Mouse (Mus musculus): ENCODE results near the gene Tiam1.
A peak's percentile ranks its signal among the peaks of the same experiment; 100 is the strongest.

The Tiam1 gene

GRCm38 (mm10) chr16:90143760-90144516 is at the start of gene Tiam1:
Tiam1 (minus strand) TSS chr16:90143769.
- peak; percentile 99 for DNase-seq

- no peak for DNase-seq
These were observed 47.7 kb upstream of the Tiam1 start for GRCm38 (mm10) chr16:90191289-90191688.

DNA sequence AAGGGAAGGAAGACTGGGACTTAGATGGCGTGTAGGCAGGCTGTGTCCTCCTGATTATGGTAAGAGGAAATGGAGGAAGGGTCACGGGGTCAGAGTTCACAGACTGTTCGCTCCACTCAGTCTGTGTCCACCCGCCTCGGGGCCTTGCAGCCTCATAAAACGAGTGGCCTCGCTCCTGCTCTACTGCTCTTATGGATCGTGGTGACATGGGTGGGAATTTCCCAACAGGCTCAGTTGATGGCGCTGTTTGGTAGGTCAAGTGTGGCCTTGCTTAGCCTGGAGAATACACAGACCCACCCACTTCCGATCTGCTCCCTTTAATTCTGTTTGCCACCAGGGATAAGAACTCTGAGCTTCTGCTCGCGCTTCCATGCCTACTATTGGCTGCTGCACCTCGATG is 43.9 kb upstream of the Tiam1 start:
- no peak for DNase-seq

GRCm38 (mm10) chr16:90185928-90186588 is 42.5 kb upstream of the Tiam1 start:
- DNase-seq: peak; percentile 73

- DNase-seq: no peak
These were observed 40.6 kb upstream of the Tiam1 start for GRCm38 (mm10) chr16:90184135-90184534.

- DNase-seq: peak; percentile 48
These were observed 38.1 kb upstream of the Tiam1 start for GRCm38 (mm10) chr16:90181673-90182072.

- DNase-seq: no peak
These were observed 37.4 kb upstream of the Tiam1 start for GRCm38 (mm10) chr16:90180975-90181374.

- DNase-seq: no peak
These were observed 36.3 kb upstream of the Tiam1 start for GRCm38 (mm10) chr16:90179892-90180291.

DNA sequence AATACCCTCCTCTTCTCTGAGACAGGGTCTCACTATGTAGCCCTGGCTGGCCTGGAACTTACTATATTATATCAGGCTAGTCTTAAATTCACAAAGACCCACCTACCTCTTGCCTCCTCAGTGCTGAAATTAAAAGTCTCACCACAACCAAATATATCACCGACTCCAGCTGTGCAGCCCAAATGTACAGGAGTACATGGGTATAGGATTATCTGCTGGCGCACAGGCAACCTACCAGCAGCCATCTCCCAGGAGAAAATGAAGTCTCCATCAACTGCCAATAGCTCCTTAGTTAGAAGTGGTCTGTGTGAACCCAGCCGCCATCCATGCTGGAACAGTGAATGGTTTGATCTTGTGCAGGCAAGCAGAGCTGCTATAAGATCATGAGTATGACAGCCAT is 34.8 kb upstream of the Tiam1 start:
- DNase-seq: no peak

GRCm38 (mm10) chr16:90177425-90177824 is 33.9 kb upstream of the Tiam1 start:
- no peak for DNase-seq

DNA sequence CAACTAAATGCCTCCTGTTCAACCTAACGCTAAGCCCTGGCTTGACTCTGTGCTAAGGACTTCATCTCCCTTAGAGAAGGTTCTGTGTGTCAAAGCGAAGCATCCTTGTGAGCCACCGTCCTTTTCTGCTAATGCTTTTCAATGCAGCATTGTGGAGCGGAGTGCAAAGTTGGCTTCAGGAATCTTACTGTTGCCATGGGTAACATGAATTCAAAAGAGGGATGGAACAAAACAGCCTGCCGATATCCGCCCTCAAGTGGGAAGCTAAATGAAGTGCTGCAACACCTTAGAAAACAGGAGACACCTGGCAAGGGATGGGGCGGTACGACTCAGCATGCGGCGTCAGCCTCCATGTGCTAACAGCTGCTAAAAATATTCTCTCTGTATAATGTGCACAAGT is 32.9 kb upstream of the Tiam1 start:
- no peak for DNase-seq

GRCm38 (mm10) chr16:90171416-90171815 is 27.8 kb upstream of the Tiam1 start:
- no peak for DNase-seq

DNA sequence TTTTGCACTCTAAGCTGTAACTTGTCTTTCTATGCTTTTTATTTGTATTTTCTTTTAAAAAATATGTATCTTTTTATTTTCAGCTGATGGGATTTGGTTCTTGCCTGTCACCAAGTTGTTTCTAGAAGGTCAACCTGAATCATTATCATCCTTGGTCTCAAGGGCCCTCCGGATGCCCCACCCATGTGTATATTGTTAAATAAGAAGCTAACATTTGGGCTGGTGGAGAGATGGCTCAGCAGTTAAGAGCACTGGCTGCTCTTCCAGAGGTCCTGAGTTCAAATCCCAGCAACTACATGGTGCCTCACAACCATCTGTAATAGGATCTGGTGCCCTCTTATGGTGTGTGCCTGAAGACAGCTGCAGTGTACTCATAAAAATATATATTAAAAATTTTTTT is 27.1 kb upstream of the Tiam1 start:
- no peak for DNase-seq

GRCm38 (mm10) chr16:90169863-90170630 is 26.5 kb upstream of the Tiam1 start:
- no peak for DNase-seq

DNA sequence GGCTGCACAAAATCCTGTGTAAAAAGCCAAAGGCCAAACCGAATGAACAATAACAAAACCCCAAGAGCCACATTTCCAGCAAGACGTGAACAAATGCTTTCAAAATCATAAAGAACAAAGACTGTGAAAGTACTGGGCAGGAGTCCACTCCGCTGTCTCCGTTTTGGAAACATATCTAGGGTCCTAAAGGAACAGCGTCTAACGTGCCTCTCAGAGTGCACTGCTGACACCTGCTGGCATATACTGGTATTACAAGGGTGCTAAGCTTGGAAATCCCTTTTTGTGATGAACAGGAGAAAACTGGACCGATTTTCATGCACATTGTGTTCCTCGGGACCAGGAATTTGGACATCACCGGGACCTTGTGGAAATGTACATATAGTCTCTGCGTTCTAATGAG is 24.1 kb upstream of the Tiam1 start:
- DNase-seq: peak; percentile 76

DNA sequence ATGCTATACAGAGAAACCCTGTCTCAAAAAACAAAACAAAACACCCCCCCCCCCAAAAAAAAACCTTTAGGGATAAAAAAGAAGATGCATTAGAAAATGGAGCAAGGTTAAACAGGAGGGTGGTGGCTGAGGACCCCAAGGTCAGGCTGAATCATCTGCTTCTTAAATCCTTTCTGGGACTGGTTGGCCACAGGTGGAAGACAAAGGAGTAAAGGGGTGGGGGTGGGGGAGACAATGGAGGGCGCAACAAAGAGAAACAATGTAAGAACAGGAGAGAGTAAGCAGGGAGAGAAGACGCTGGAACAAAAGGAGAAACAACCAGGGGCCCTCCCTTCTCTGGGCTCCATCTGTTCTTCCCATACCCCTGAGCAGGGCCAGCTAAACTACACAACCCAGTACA is 21.9 kb upstream of the Tiam1 start:
- DNase-seq: no peak

DNA sequence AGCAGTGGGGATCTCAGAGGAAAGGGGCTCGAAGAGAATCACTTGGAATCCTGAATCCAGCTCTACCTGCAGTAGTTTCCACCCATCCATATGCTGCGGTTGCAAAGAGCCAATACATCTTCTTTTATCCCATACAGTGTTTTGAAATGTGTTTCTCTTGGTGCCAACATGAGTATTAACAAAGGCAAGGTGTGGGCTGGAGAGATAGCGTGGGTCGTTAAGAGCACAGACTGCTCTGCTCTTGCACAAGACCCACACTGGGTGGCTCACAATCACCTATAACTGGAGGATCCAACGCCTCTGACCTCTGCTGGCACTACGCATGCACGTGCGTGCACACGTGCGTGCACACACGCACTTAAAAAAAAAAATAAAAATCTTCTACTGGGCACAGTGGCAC is 21.4 kb upstream of the Tiam1 start:
- DNase-seq: no peak

DNA sequence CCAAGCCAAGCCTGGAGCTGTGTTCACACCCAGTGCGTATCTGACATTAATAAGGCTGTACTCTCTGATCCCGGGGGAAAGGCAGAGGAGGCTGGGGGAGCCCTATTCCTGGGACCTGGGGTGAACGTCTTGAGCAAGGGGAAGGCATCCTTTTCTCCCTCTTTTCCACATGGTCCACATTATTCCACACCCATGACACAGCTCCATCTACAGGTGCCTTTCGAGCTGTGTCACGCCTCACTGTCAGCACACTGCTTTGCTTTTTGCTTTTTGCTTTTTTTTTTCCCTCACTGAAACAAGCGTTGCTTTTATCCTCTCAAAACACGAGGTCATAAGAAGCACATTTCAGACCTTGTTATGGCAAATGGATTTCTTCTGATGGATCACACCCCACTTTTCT is 11.5 kb upstream of the Tiam1 start:
- DNase-seq: no peak

DNA sequence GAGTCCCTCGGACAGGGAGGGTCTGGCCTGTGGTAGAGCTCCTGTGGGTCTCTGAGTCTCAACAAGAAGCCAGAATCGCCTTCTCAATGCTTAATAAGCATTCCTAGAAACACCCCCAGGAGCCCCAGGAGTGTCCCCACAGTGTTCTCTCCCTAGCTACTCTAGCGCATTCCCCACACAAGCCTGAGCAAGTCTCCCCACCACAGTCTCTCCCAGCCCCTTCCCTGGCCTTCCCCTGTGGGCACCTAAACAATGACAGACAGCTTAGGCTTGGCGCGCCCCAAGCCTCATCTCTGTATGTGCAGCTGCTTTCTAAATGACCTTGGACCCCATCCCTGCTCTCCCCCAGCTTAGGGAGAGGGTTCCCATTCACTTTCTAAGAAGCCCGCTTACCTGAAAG is 7.3 kb upstream of the Tiam1 start:
- DNase-seq: no peak

GRCm38 (mm10) chr16:90150126-90150525 is 6.6 kb upstream of the Tiam1 start:
- DNase-seq: no peak

- DNase-seq: no peak
These were observed 5.8 kb upstream of the Tiam1 start for GRCm38 (mm10) chr16:90149335-90149734.

DNA sequence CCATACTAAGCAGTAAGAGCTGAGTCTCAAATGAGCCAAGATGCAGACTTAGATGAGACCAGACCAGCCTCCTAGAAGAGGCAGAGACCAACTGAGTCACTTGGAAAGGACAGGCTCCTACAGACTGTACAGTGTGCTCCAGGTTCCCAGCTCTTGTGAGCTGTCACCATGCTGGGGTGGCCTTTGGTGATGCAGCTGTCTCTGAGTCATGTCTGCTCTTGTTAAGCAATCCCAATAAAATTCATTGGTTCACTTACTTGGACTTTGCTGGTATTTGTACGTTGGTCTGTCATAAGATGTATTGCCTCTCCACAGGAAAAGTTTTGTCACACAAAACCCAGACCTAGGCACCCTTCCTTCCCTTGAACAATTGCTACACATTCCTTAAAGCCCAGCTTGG is 1.7 kb upstream of the Tiam1 start:
- no peak for DNase-seq

GRCm38 (mm10) chr16:90144541-90144940 is 972 bp upstream of the Tiam1 start:
- no peak for DNase-seq

- DNase-seq: no peak
These were observed 181 bp downstream of the Tiam1 start for GRCm38 (mm10) chr16:90143416-90143759.

All from cerebellum, adult 9-11 months (tissue).